Mouse (Mus musculus) liver, embryonic 16.5 days (tissue): ENCODE results near the gene BC048562. TPM values are rescaled to one million over a fixed set of nuclear protein-coding genes. Genes with fewer than 3 reads are reported as not detected.

Source experiments
- ATAC-seq: fragments of 200-750 bp; cut with Nextera tagmentation; 2 replicates; pipeline ENCODE4 v1.8.0; 2017; ENCODE audit warnings: low read depth, mild to moderate bottlenecking, moderate number of reproducible peaks, moderate library complexity
- H3K27ac ChIP-seq: fragments of 300-500 bp; sonication (generic); 2 replicates; pipeline ENCODE4 v1.5.1; 2014; ENCODE audit warnings: mild to moderate bottlenecking, low read length
- H3K27me3 ChIP-seq: fragments of 300-500 bp; sonication (generic); 2 replicates; pipeline ENCODE4 v1.6.1; 2014; ENCODE audit warnings: low read depth, low read length, mixed read lengths; ENCODE audit not compliant: control insufficient read depth, insufficient read depth
- H3K36me3 ChIP-seq: fragments of 300-500 bp; sonication (generic); 2 replicates; pipeline ENCODE4 v1.6.1; 2014; ENCODE audit warnings: mild to moderate bottlenecking; ENCODE audit not compliant: control insufficient read depth, insufficient read depth
- H3K4me1 ChIP-seq: fragments of 300-500 bp; sonication (generic); 2 replicates; pipeline ENCODE4 v1.6.1; 2014; ENCODE audit warnings: low read depth, low read length, mixed read lengths; ENCODE audit not compliant: control insufficient read depth
- H3K4me2 ChIP-seq: fragments of 300-500 bp; sonication (generic); 2 replicates; pipeline ENCODE4 v1.6.1; 2014; ENCODE audit warnings: low read depth, low read length, mixed read lengths
- H3K4me3 ChIP-seq: fragments of 300-500 bp; sonication (generic); 2 replicates; pipeline ENCODE4 v1.5.1; 2014; ENCODE audit warnings: low read depth, mild to moderate bottlenecking, low read length
- H3K9ac ChIP-seq: fragments of 300-500 bp; sonication (generic); 2 replicates; pipeline ENCODE4 v1.6.1; 2014; ENCODE audit warnings: low read depth, low read length
- H3K9me3 ChIP-seq: fragments of 300-500 bp; sonication (generic); replicated peaks from 2 replicates; pipeline ENCODE4 v1.6.1; 2016; ENCODE audit warnings: low read length; ENCODE audit not compliant: control insufficient read depth
- WGBS: fragments of 180-500 bp; shearing (Covaris S2); extraction: QIAGEN DNeasy Blood & Tissue Kit; methylation state at CpG from one replicate; pipeline ENCODE4 v1.1.7; 2014; ENCODE audit not compliant: insufficient replicate concordance; 5-methylcytosine and 5-hydroxymethylcytosine counted together
- polyA plus RNA-seq: library from polyadenylated mRNA; unstranded; fragments of >200 nt; fragmentation: Nextera tagmentation; extraction: Ambion mirVana; gene quantifications from 2 replicates; pipeline ENCODE4 v1.2.1, GENCODE M21; 2015

Gene BC048562
- polyA plus RNA-seq, 1 experiment from 2014 or later = not detected

GRCm38 (mm10) chr9:108489702-108490558 is 53.6 kb downstream of the BC048562 start:
- H3K27me3 ChIP-seq = no peaks in the 10 kb centered on the region
- H3K4me3 ChIP-seq = peak overlapping the region; percentile 100
- peak overlapping the region; percentile 90 for H3K4me2 ChIP-seq
- no peaks in the 10 kb centered on the region for H3K9me3 ChIP-seq
- 66% methylated on average over 26 of the region's 26 CpGs for WGBS
- peaks cover 18% of the 10 kb centered on the region for H3K4me1 ChIP-seq
- no peak for ATAC-seq
- peak overlapping the region; percentile 97 for H3K27ac ChIP-seq
- H3K9ac ChIP-seq = peak overlapping the region; percentile 97
- H3K36me3 ChIP-seq = peaks cover 26% of the 10 kb centered on the region

- peaks cover 32% of the 10 kb centered on the region for H3K36me3 ChIP-seq
- peak within 1 kb of the TSS; percentile 97 for H3K27ac ChIP-seq
- H3K9ac ChIP-seq = peak within 1 kb of the TSS; percentile 97
- peaks cover 18% of the 10 kb centered on the region for H3K4me1 ChIP-seq
- peak within 1 kb of the TSS; percentile 90 for H3K4me2 ChIP-seq
- H3K4me3 ChIP-seq = peak within 1 kb of the TSS; percentile 100
- no peaks in the 10 kb centered on the region for H3K9me3 ChIP-seq
- peak; percentile 91 for ATAC-seq
- no peaks in the 10 kb centered on the region for H3K27me3 ChIP-seq
- WGBS = 0% methylated on average over 69 of the region's 69 CpGs
Observed at GRCm38 (mm10) chr9:108490559-108491285, 54.4 kb downstream of the BC048562 start, which contains the start of gene Usp19. Gene Usp19 (plus strand): TSS chr9:108490602.

GRCm38 (mm10) chr9:108491286-108491580 is 55.0 kb downstream of the BC048562 start:
- no peaks in the 10 kb centered on the region for H3K9me3 ChIP-seq
- peak overlapping the region; percentile 90 for H3K4me2 ChIP-seq
- H3K36me3 ChIP-seq = peaks cover 37% of the 10 kb centered on the region
- peaks cover 18% of the 10 kb centered on the region for H3K4me1 ChIP-seq
- H3K9ac ChIP-seq = peak overlapping the region; percentile 97
- H3K27ac ChIP-seq = peak overlapping the region; percentile 97
- 4% methylated on average over 12 of the region's 12 CpGs for WGBS
- H3K27me3 ChIP-seq = no peaks in the 10 kb centered on the region
- H3K4me3 ChIP-seq = peak overlapping the region; percentile 100
- ATAC-seq = no peak; the same call in 1 of the 2 replicates

GRCm38 (mm10) chr9:108492043-108492750 is 55.9 kb downstream of the BC048562 start:
- Histone ChIP-seq H3K4me1 (peaks cover 18% of the 10 kb centered on the region), H3K27me3 (no peaks in the 10 kb centered on the region), H3K9me3 (no peaks in the 10 kb centered on the region), H3K36me3 (peaks cover 47% of the 10 kb centered on the region), H3K27ac (peak overlapping the region; percentile 97), H3K4me3 (peak overlapping the region; percentile 100), H3K9ac (peak overlapping the region; percentile 97), H3K4me2 (peak overlapping the region; percentile 90)
- ATAC-seq = no peak
- 66% methylated on average over 16 of the region's 16 CpGs for WGBS

- 88% methylated on average over 8 of the region's 8 CpGs for WGBS
- Histone ChIP-seq H3K4me1 (peaks cover 18% of the 10 kb centered on the region), H3K36me3 (peaks cover 57% of the 10 kb centered on the region), H3K9ac (no peak overlapping the region), H3K9me3 (no peaks in the 10 kb centered on the region), H3K4me2 (no peak overlapping the region), H3K27ac (no peak overlapping the region), H3K4me3 (no peak overlapping the region), H3K27me3 (no peaks in the 10 kb centered on the region)
- no peak for ATAC-seq
Observed at GRCm38 (mm10) chr9:108493246-108493645, 57.0 kb downstream of the BC048562 start.

- Histone ChIP-seq H3K4me2 (no peak overlapping the region), H3K27ac (no peak overlapping the region), H3K9ac (no peak overlapping the region), H3K36me3 (peaks cover 68% of the 10 kb centered on the region), H3K4me1 (peaks cover 18% of the 10 kb centered on the region), H3K4me3 (no peak overlapping the region), H3K27me3 (no peaks in the 10 kb centered on the region), H3K9me3 (no peaks in the 10 kb centered on the region)
- 90% methylated on average over 19 of the region's 19 CpGs for WGBS
- no peak for ATAC-seq
Observed at GRCm38 (mm10) chr9:108494146-108494825, 58.0 kb downstream of the BC048562 start.

GRCm38 (mm10) chr9:108494905-108495304 is 58.6 kb downstream of the BC048562 start:
- Histone ChIP-seq H3K27me3 (no peaks in the 10 kb centered on the region), H3K36me3 (peaks cover 74% of the 10 kb centered on the region), H3K4me2 (no peak overlapping the region), H3K4me1 (peaks cover 17% of the 10 kb centered on the region), H3K4me3 (no peak overlapping the region), H3K27ac (no peak overlapping the region), H3K9me3 (no peaks in the 10 kb centered on the region), H3K9ac (no peak overlapping the region)
- no peak for ATAC-seq
- 75% methylated on average over 10 of the region's 10 CpGs for WGBS
